Mouse (Mus musculus) MEL (cell line): ENCODE data around the gene Otud7b. TPM values are rescaled to one million over a fixed set of nuclear protein-coding genes. Genes with fewer than 3 reads are reported as not detected.

Source experiments
- DNase-seq: peaks from one replicate; pipeline ENCODE4 v3.0.0; 2011; ENCODE audit warnings: low read depth, low spot score
- H3K27ac ChIP-seq: 2 replicates; pipeline ENCODE4 v1.5.1; 2012; ENCODE audit warnings: low read depth, mild to moderate bottlenecking, control low read depth, low read length, moderate library complexity; ENCODE audit not compliant: control insufficient read depth
- H3K27me3 ChIP-seq, 2 experiments: fragments of 150-350 bp in 1 of 2; sonication (generic) in 1 of 2; 2 replicates each; pipeline ENCODE4 v1.6.1; 2012; ENCODE audit warnings: low read length in 2 of 2, mild to moderate bottlenecking in 2 of 2, improper control_type of control experiment in 1 of 2, moderate library complexity in 1 of 2; ENCODE audit not compliant: insufficient read depth in 2 of 2, control insufficient read depth in 1 of 2
- H3K36me3 ChIP-seq, 2 experiments: 2 replicates each; pipeline ENCODE4 v1.6.1; 2012 to 2014; ENCODE audit warnings: low read length in 2 of 2, improper control_type of control experiment in 1 of 2, inconsistent platforms in 1 of 2, mild to moderate bottlenecking in 1 of 2; ENCODE audit not compliant: insufficient read depth in 2 of 2, control insufficient read depth in 1 of 2
- H3K4me1 ChIP-seq, 2 experiments: fragments of 150-350 bp in 1 of 2; sonication (generic) in 1 of 2; 2 replicates each; pipeline ENCODE4 v1.6.1; 2012; ENCODE audit warnings: low read length in 2 of 2, improper control_type of control experiment in 1 of 2, mild to moderate bottlenecking in 1 of 2; ENCODE audit not compliant: insufficient read depth in 2 of 2, control insufficient read depth in 1 of 2
- H3K4me3 ChIP-seq, 2 experiments: fragments of 150-350 bp in 1 of 2; sonication (generic) in 1 of 2; 2 replicates each; pipeline ENCODE4 v1.5.1; 2012; ENCODE audit warnings: low read depth in 2 of 2, low read length in 2 of 2, mild to moderate bottlenecking in 2 of 2, moderate library complexity in 2 of 2, control low read depth in 1 of 2, improper control_type of control experiment in 1 of 2; ENCODE audit not compliant: control insufficient read depth in 1 of 2, insufficient read depth in 1 of 2
- H3K79me2 ChIP-seq: 2 replicates; pipeline ENCODE4 v1.6.1; 2012; ENCODE audit warnings: mild to moderate bottlenecking, low read length, moderate library complexity; ENCODE audit not compliant: control insufficient read depth, poor library complexity, insufficient read depth
- H3K9ac ChIP-seq: 2 replicates; pipeline ENCODE4 v1.6.1; 2012; ENCODE audit warnings: low read depth, mild to moderate bottlenecking, control low read depth, low read length, moderate library complexity; ENCODE audit not compliant: control insufficient read depth, poor library complexity, severe bottlenecking
- H3K9me3 ChIP-seq: fragments of 150-350 bp; sonication (generic); replicated peaks from 2 replicates; pipeline ENCODE4 v1.6.1; 2012; ENCODE audit warnings: mild to moderate bottlenecking, low read length, improper control_type of control experiment, moderate library complexity; ENCODE audit not compliant: insufficient read depth
- BHLHE40 ChIP-seq: IDR thresholded peaks from 2 replicates; pipeline ENCODE4 v1.6.1; 2012; ENCODE audit warnings: low read depth, mild to moderate bottlenecking, inconsistent platforms, low read length, improper control_type of control experiment, borderline replicate concordance
- CHD1 ChIP-seq: IDR thresholded peaks from 2 replicates; pipeline ENCODE4 v1.6.1; 2012; ENCODE audit warnings: low read depth, mild to moderate bottlenecking, inconsistent platforms, low read length, improper control_type of control experiment
- CTCF ChIP-seq, 3 experiments: IDR thresholded peaks in 2 of 3; conservative IDR thresholded peaks in 1 of 3; 2 replicates each; pipeline ENCODE4 v1.5.1; 2011 to 2012; ENCODE audit warnings: low read length in 3 of 3, low read depth in 2 of 3, mild to moderate bottlenecking in 2 of 3, improper control_type of control experiment in 1 of 3, inconsistent platforms in 1 of 3, mixed read lengths in 1 of 3, moderate library complexity in 1 of 3; ENCODE audit not compliant: control insufficient read depth in 1 of 3, insufficient read depth in 1 of 3, poor library complexity in 1 of 3, severe bottlenecking in 1 of 3
- E2F4 ChIP-seq: IDR thresholded peaks from 2 replicates; pipeline ENCODE4 v1.6.1; 2011; ENCODE audit warnings: low read depth, low read length, improper control_type of control experiment, borderline replicate concordance
- ELF1 ChIP-seq: IDR thresholded peaks from 2 replicates; pipeline ENCODE4 v1.6.1; 2014; ENCODE audit warnings: low read depth, mild to moderate bottlenecking, inconsistent platforms, low read length, improper control_type of control experiment, moderate library complexity
- GABPA ChIP-seq: IDR thresholded peaks from 2 replicates; pipeline ENCODE4 v1.6.1; 2012; ENCODE audit warnings: low read depth, mild to moderate bottlenecking, inconsistent platforms, low read length, improper control_type of control experiment, moderate library complexity
- GATA1 ChIP-seq: IDR thresholded peaks from 2 replicates; pipeline ENCODE4 v1.6.1; 2011; ENCODE audit warnings: low read depth, low read length, improper control_type of control experiment
- KAT2A ChIP-seq: conservative IDR thresholded peaks from 2 replicates; pipeline ENCODE4 v1.6.1; 2012; ENCODE audit warnings: low read depth, low read length, improper control_type of control experiment, inconsistent platforms
- MAX ChIP-seq: IDR thresholded peaks from 2 replicates; pipeline ENCODE4 v1.6.1; 2011; ENCODE audit warnings: low read length, improper control_type of control experiment
- MAZ ChIP-seq: IDR thresholded peaks from 2 replicates; pipeline ENCODE4 v1.6.1; 2012; ENCODE audit warnings: low read depth, mild to moderate bottlenecking, inconsistent platforms, low read length, improper control_type of control experiment
- MXI1 ChIP-seq: IDR thresholded peaks from 2 replicates; pipeline ENCODE4 v1.6.1; 2011; ENCODE audit warnings: mild to moderate bottlenecking, low read depth, low read length, improper control_type of control experiment
- MYB ChIP-seq: IDR thresholded peaks from 2 replicates; pipeline ENCODE4 v1.6.1; 2011; ENCODE audit warnings: mild to moderate bottlenecking, low read depth, low read length, improper control_type of control experiment
- MYC ChIP-seq: IDR thresholded peaks from 2 replicates; pipeline ENCODE4 v1.6.1; 2011; ENCODE audit warnings: low read depth, mild to moderate bottlenecking, low read length, improper control_type of control experiment, moderate library complexity
- NELFE ChIP-seq: IDR thresholded peaks from 2 replicates; pipeline ENCODE4 v1.6.1; 2011; ENCODE audit warnings: low read depth, low read length, improper control_type of control experiment
- NRF1 ChIP-seq: IDR thresholded peaks from 2 replicates; pipeline ENCODE4 v1.6.1; 2014; ENCODE audit warnings: low read depth, mild to moderate bottlenecking, inconsistent platforms, low read length, improper control_type of control experiment, moderate library complexity; ENCODE audit not compliant: poor library complexity, insufficient read depth, severe bottlenecking
- POLR2AphosphoS2 ChIP-seq: IDR thresholded peaks from 2 replicates; pipeline ENCODE4 v1.6.1; 2011; ENCODE audit warnings: low read length, improper control_type of control experiment
- POLR2AphosphoS5 ChIP-seq: IDR thresholded peaks from 2 replicates; pipeline ENCODE4 v1.6.1; 2012; ENCODE audit warnings: low read depth, borderline replicate concordance, mild to moderate bottlenecking, inconsistent platforms, low read length, moderate library complexity, mixed read lengths
- RCOR1 ChIP-seq: IDR thresholded peaks from 2 replicates; pipeline ENCODE4 v1.6.1; 2012; ENCODE audit warnings: low read depth, mild to moderate bottlenecking, inconsistent platforms, low read length, improper control_type of control experiment
- TAL1 ChIP-seq: IDR thresholded peaks from 2 replicates; pipeline ENCODE4 v1.6.1; 2012; ENCODE audit warnings: mild to moderate bottlenecking, inconsistent platforms, low read length, moderate library complexity, mixed read lengths
- TBP ChIP-seq: IDR thresholded peaks from 2 replicates; pipeline ENCODE4 v1.8.0; 2011; ENCODE audit warnings: low read depth, low read length, improper control_type of control experiment
- TCF12 ChIP-seq: IDR thresholded peaks from 2 replicates; pipeline ENCODE4 v1.6.1; 2014; ENCODE audit warnings: low read depth, mild to moderate bottlenecking, inconsistent platforms, low read length, improper control_type of control experiment, moderate library complexity
- UBTF ChIP-seq: IDR thresholded peaks from 2 replicates; pipeline ENCODE4 v1.6.1; 2012; ENCODE audit warnings: low read depth, mild to moderate bottlenecking, inconsistent platforms, low read length, improper control_type of control experiment, moderate library complexity, borderline replicate concordance; ENCODE audit not compliant: insufficient read depth
- USF1 ChIP-seq: IDR thresholded peaks from 2 replicates; pipeline ENCODE4 v1.6.1; 2014; ENCODE audit warnings: low read depth, mild to moderate bottlenecking, inconsistent platforms, low read length, improper control_type of control experiment, moderate library complexity
- ZC3H11A ChIP-seq: IDR thresholded peaks from 2 replicates; pipeline ENCODE4 v1.6.1; 2012; ENCODE audit warnings: low read depth, mild to moderate bottlenecking, inconsistent platforms, low read length, improper control_type of control experiment
- ZMIZ1 ChIP-seq: IDR thresholded peaks from 2 replicates; pipeline ENCODE4 v1.6.1; 2012; ENCODE audit warnings: low read depth, mild to moderate bottlenecking, inconsistent platforms, low read length, improper control_type of control experiment, moderate library complexity
- ZNF384 ChIP-seq: IDR thresholded peaks from 2 replicates; pipeline ENCODE4 v1.6.1; 2012; ENCODE audit warnings: low read depth, mild to moderate bottlenecking, inconsistent platforms, low read length, improper control_type of control experiment
- polyA plus RNA-seq, 2 experiments: library from polyadenylated mRNA; stranded (reverse) in 1 of 2; unstranded in 1 of 2; fragments of >175 nt in 1 of 2; fragments of >200 nt in 1 of 2; gene quantifications; 2 replicates each; pipeline versions ENCODE4 v1.2.1 to v1.2.4; 2012; ENCODE audit warnings: low replicate concordance in 2 of 2, low read depth in 1 of 2; ENCODE audit not compliant: insufficient read length in 2 of 2, insufficient read depth in 1 of 2, missing spikeins in 1 of 2
- total RNA-seq: library from RNA; depleted of rRNA; stranded (reverse); fragments of 300-350 nt; gene quantifications from 2 replicates; pipeline ENCODE4 v1.2.3, GENCODE M21; 2012

Otud7b gene
- total and polyA plus RNA-seq, 3 experiments, result 17.9 to 25.8 (median 24.4) TPM

- peaks cover 8 to 35% of the 10 kb centered on the region in 2 experiments for H3K4me1 ChIP-seq
- DNase-seq, result no peak
- TF ChIP-seq RCOR1 (no peak), ZMIZ1 (no peak), MAX (0 out of 2 replicates have a peak, but pooled peaks have one; percentile 9), GATA1 (0 out of 2 replicates have a peak, but pooled peaks have one; percentile 27), UBTF (no peak), MXI1 (no peak), MAZ (peak; percentile 13; the same call in 1 of the 2 replicates), CTCF (IDR thresholded peaks at IDR 0.05 in 2 of 3, conservative IDR thresholded peaks at IDR 0.05 in 1 of 3; ENCODE audit: control insufficient read depth in 1 of 3, insufficient read depth in 1 of 3, low read depth in 2 of 3, low read length in 3 of 3, poor library complexity in 1 of 3, severe bottlenecking in 1 of 3) (no peak), CHD1 (peak; percentile 99), TBP (no peak)
- TF ChIP-seq, all 39 proteins: peak for 4
- Histone ChIP-seq H3K79me2 (peaks cover 43% of the 10 kb centered on the region), H3K27ac (peak overlapping the region; percentile 92), H3K9ac (peak overlapping the region; percentile 86), H3K36me3 (peaks cover 17 to 40% of the 10 kb centered on the region in 2 experiments), H3K27me3 (no peaks in the 10 kb centered on the region), H3K9me3 (no peaks in the 10 kb centered on the region), H3K4me3 (peak overlapping the region; percentile 75 to 77)
Measured at GRCm38 (mm10) chr3:96171583-96172196, 67.4 kb downstream of the Otud7b start.

GRCm38 (mm10) chr3:96172197-96173178 is 68.2 kb downstream of the Otud7b start, which contains the start of gene Sf3b4:
Gene Sf3b4 (plus strand): TSS chr3:96172332.
- H3K4me3 ChIP-seq, result peak within 1 kb of the TSS; percentile 75 to 77
- TF ChIP-seq ZMIZ1, result peak; percentile 96
- no peak for TF ChIP-seq GABPA
- peak; percentile 95 for TF ChIP-seq ELF1
- peak; percentile 68 for TF ChIP-seq MXI1
- no peak for TF ChIP-seq ZNF384
- peak; percentile 93 for TF ChIP-seq TBP
- peak; percentile 77 for TF ChIP-seq TCF12
- TF ChIP-seq NELFE, result peak; percentile 99
- 0 out of 2 replicates have a peak, but pooled peaks have one; percentile 24 for TF ChIP-seq RCOR1
- TF ChIP-seq ZC3H11A, result 0 out of 2 replicates have a peak, but pooled peaks have one; percentile 24
- TF ChIP-seq NRF1, result no peak
- TF ChIP-seq MAZ, result peak; percentile 100
- TF ChIP-seq MAX, result peak; percentile 60
- TF ChIP-seq E2F4, result 0 out of 2 replicates have a peak, but pooled peaks have one; percentile 10
- TF ChIP-seq BHLHE40, result 0 out of 2 replicates have a peak, but pooled peaks have one; percentile 2
- peak; percentile 89 for TF ChIP-seq MYC
- no peak for TF ChIP-seq TAL1
- peak; percentile 80; the same call in 1 of the 2 replicates for TF ChIP-seq KAT2A
- TF ChIP-seq POLR2AphosphoS2, result peak; percentile 95
- no peak for TF ChIP-seq GATA1
- no peak for TF ChIP-seq MYB
- TF ChIP-seq USF1, result peak; percentile 37; the same call in 1 of the 2 replicates
- TF ChIP-seq POLR2AphosphoS5, result peak; percentile 78; the same call in 1 of the 2 replicates

More at GRCm38 (mm10) chr3:96172197-96173178, 68.2 kb downstream of the Otud7b start, which contains the start of gene Sf3b4:
- peak within 1 kb of the TSS; percentile 92 for H3K27ac ChIP-seq
- peak within 1 kb of the TSS; percentile 93 for H3K9ac ChIP-seq
- DNase-seq, result peak; percentile 100
- H3K4me1 ChIP-seq, result peaks cover 8 to 35% of the 10 kb centered on the region in 2 experiments
- H3K36me3 ChIP-seq, result peaks cover 21 to 40% of the 10 kb centered on the region in 2 experiments
- H3K9me3 ChIP-seq, result no peaks in the 10 kb centered on the region
- peaks cover 43% of the 10 kb centered on the region for H3K79me2 ChIP-seq
- no peaks in the 10 kb centered on the region for H3K27me3 ChIP-seq
